15 mouse cellular contexts compared by ENCODE assay signal in the genomic region with DNA sequence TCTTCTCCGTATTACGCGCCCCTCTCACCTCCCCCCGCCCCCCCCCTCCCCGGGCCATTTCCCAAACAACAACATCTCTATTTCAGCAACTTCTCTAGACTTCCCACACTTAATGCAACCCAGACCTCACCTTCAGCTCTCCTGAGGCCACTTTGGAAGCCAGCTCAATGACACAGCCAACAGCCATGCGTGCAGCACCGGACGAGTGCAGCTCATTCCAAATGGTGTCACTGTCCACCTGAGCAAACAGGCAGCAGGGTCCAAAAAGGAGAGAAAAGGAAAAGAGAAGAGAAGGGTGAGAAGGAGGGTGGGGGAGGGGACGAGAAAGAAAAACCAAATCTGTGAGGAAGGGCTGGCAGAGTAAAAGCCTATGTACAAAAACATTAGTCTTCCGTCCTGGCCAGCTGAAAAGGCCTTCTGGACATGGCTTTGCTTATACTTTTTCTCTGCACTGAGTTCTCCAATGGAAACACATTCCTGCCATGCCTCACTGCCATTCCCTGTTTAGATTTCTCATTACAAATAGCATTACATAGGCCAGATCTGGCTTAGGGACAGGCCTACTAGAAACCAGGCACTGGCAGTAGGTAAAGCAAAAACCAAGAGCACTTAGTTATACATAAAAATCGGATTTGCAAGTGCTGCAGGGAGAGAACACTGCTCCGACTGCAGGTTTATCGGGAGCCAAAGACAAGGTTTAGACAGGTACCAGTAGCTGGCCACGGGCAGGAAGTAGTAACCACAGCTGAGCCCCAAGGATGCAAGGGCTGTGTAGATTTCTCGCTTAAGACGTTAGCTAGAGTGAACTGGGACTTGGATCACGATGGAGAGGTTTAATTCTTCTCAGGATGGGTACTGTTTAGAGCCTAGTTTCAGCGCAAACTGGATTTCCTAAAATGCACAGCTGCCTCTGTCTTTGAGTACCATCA.
DNase-seq lines count a peak whose midpoint lies in the region; ATAC-seq lines count a peak whose summit lies in the region.
"Had no signal": no experiment of that assay in that cellular context is flagged by ENCODE, and none has a peak within 500 bp of the region (broad histone marks: within the 10 kb centered on the region; RNA-seq: fewer than 3 reads in every experiment).

No protein-coding gene starts in this region.

- H3K9me3 ChIP-seq in hindbrain, embryonic 10.5 days = no peaks in the 10 kb centered on the region
- no peaks in the 10 kb centered on the region for H3K9me3 ChIP-seq in hindbrain, embryonic 12.5 days (replicated peaks)
- no peaks in the 10 kb centered on the region for H3K9me3 ChIP-seq in limb, embryonic 11.5 days (ENCODE audit: control insufficient read depth, low read length)
- H3K9me3 ChIP-seq: lung, embryonic 15.5 days had no signal

- no peaks in the 10 kb centered on the region for H3K27me3 ChIP-seq in hindbrain, embryonic 10.5 days (ENCODE audit: insufficient read depth, poor library complexity, severe bottlenecking)
- no peaks in the 10 kb centered on the region for H3K27me3 ChIP-seq in hindbrain, embryonic 12.5 days
- H3K27me3 ChIP-seq in limb, embryonic 11.5 days (ENCODE audit: control insufficient read depth, insufficient read depth, low read length) = no peaks in the 10 kb centered on the region
- H3K27me3 ChIP-seq: lung, embryonic 15.5 days had no signal

- ATAC-seq in hindbrain, embryonic 12.5 days (ENCODE audit: low FRiP score) = no peak
- ATAC-seq in limb, embryonic 11.5 days (ENCODE audit: insufficient number of reproducible peaks, low FRiP score, low TSS enrichment, low read depth) = 0 out of 2 replicates have a peak, but pooled peaks have one; percentile 21
- no peak for ATAC-seq in erythroblast, adult 5-6 weeks (replicated peaks; ENCODE audit: low FRiP score, poor library complexity, severe bottlenecking)
- ATAC-seq: hindbrain, embryonic 16.5 days had no signal

- 77% methylated on average over 18 of the region's 18 CpGs for WGBS in hindbrain, embryonic 10.5 days
- WGBS in hindbrain, embryonic 12.5 days = 74% methylated on average over 18 of the region's 18 CpGs
- 82% methylated on average over 18 of the region's 18 CpGs for WGBS in limb, embryonic 11.5 days

- H3K36me3 ChIP-seq in hindbrain, embryonic 10.5 days = no peaks in the 10 kb centered on the region
- H3K36me3 ChIP-seq in hindbrain, embryonic 12.5 days = no peaks in the 10 kb centered on the region
- H3K36me3 ChIP-seq in limb, embryonic 11.5 days (ENCODE audit: control insufficient read depth, insufficient read depth, low read length) = no peaks in the 10 kb centered on the region
- H3K36me3 ChIP-seq: lung, embryonic 15.5 days had no signal

- no peak overlapping the region for H3K4me3 ChIP-seq in hindbrain, embryonic 10.5 days
- no peak overlapping the region for H3K4me3 ChIP-seq in hindbrain, embryonic 12.5 days
- no peak overlapping the region for H3K4me3 ChIP-seq in limb, embryonic 11.5 days (ENCODE audit: low read depth, low read length)
- H3K4me3 ChIP-seq: heart, adult 2 months; lung, embryonic 15.5 days had no signal

- no peak overlapping the region for H3K9ac ChIP-seq in hindbrain, embryonic 12.5 days
- no peak overlapping the region for H3K9ac ChIP-seq in limb, embryonic 11.5 days (ENCODE audit: low read length)
- H3K9ac ChIP-seq: lung, embryonic 15.5 days had no signal

- DNase-seq in hindbrain, embryonic 10.5 days (ENCODE audit: low spot score) = peak; percentile 37
- peak; percentile 55 for DNase-seq in embryo, embryonic 10.5 days (ENCODE audit: low spot score)
- no peak for DNase-seq in limb, embryonic 11.5 days (ENCODE audit: low spot score)
- peak; percentile 49 for DNase-seq in thymus, postnatal 0 days (ENCODE audit: low spot score)
- no peak for DNase-seq in right cerebral cortex, postnatal 10 days (ENCODE audit: low spot score in 2 of 2)
- no peak for DNase-seq in spleen, postnatal 14 days (ENCODE audit: low spot score in 2 of 2)
- DNase-seq: B cell, adult 2 months; cerebellum, postnatal 36 days; heart, adult 2 months; kidney, postnatal 14 days; retina, postnatal 1 day had no signal

- H3K4me2 ChIP-seq in hindbrain, embryonic 12.5 days (replicated peaks) = no peak overlapping the region
- no peak overlapping the region for H3K4me2 ChIP-seq in limb, embryonic 11.5 days (ENCODE audit: low read depth, severe bottlenecking)
- H3K4me2 ChIP-seq: lung, embryonic 15.5 days had no signal

- no peaks in the 10 kb centered on the region; the same call in 1 of the 2 replicates for H3K4me1 ChIP-seq in hindbrain, embryonic 10.5 days (replicated peaks)
- H3K4me1 ChIP-seq in hindbrain, embryonic 12.5 days = no peaks in the 10 kb centered on the region
- peaks cover 7% of the 10 kb centered on the region; the same call in 1 of the 2 replicates for H3K4me1 ChIP-seq in limb, embryonic 11.5 days (ENCODE audit: control insufficient read depth, insufficient read depth, low read length)
- H3K4me1 ChIP-seq: lung, embryonic 15.5 days had no signal

- H3K27ac ChIP-seq in hindbrain, embryonic 10.5 days = no peak overlapping the region
- no peak overlapping the region for H3K27ac ChIP-seq in hindbrain, embryonic 12.5 days
- no peak overlapping the region for H3K27ac ChIP-seq in limb, embryonic 11.5 days (replicated peaks; ENCODE audit: low read depth, low read length)
- H3K27ac ChIP-seq: heart, adult 2 months; lung, embryonic 15.5 days had no signal

Comparison
In these comparisons a context has a peak if more than half of its experiments do, and no peak if none do; other contexts are left out.
1. DNase-seq: peak in hindbrain, embryonic 10.5 days (single experiment), embryo, embryonic 10.5 days (single experiment) and thymus, postnatal 0 days (single experiment); none in limb, embryonic 11.5 days (single experiment), right cerebral cortex, postnatal 10 days (0 of 2) and spleen, postnatal 14 days (0 of 2).